Mouse (Mus musculus) T-helper 17 cell (primary cell): ENCODE results near the gene Sh3bp5l.
"Not testable (repeated sequence)": the region's sequence is repeated elsewhere in the genome, so short reads cannot be mapped to it uniquely, and the experiment has no call there.

ENCODE experiments used
- in situ Hi-C, 2 experiments: fragments of 300-600 bp; cut with MboI, MseI; formaldehyde crosslinking; loops; 1 replicate in 1 of 2; 2 replicates in 1 of 2; pipeline ENCODE4 v1.15.1; 2025; ENCODE audit warnings: high pct_unique_total_duplicates in 2 of 2

The Sh3bp5l gene

GRCm38 (mm10) chr11:58364454-58364853 is 33.9 kb downstream of the Sh3bp5l start:
- in situ Hi-C loops, result no loop called here

GRCm38 (mm10) chr11:58366191-58366590 is 35.7 kb downstream of the Sh3bp5l start:
- in situ Hi-C loops, result not testable (repeated sequence)

GRCm38 (mm10) chr11:58377273-58377672 is 46.7 kb downstream of the Sh3bp5l start:
- in situ Hi-C loops, result no loop called here

GRCm38 (mm10) chr11:58377686-58378085 is 47.2 kb downstream of the Sh3bp5l start:
- in situ Hi-C loops, result no loop called here

- in situ Hi-C loops, result no loop called here
These were observed 48.3 kb downstream of the Sh3bp5l start, which contains the start of gene Lypd8 for GRCm38 (mm10) chr11:58378763-58379278. TSS of gene Lypd8 (plus strand) at chr11:58379043.

GRCm38 (mm10) chr11:58379516-58379915 is 49.0 kb downstream of the Sh3bp5l start:
- in situ Hi-C loops, result no loop called here

GRCm38 (mm10) chr11:58382471-58382870 is 51.9 kb downstream of the Sh3bp5l start:
- in situ Hi-C loops, result no loop called here
